Mouse (Mus musculus): Measurements from ENCODE around the gene Prm2.

The Prm2 gene

GRCm38 (mm10) chr16:10771769-10772510 lies 24.0 kb downstream of the Prm2 start:
- no peak for DNase-seq

GRCm38 (mm10) chr16:10770531-10771325 lies 25.2 kb downstream of the Prm2 start:
- DNase-seq, result no peak

- no peak for DNase-seq
These were observed 26.3 kb downstream of the Prm2 start for GRCm38 (mm10) chr16:10769661-10770060.

- no peak for DNase-seq
These were observed 27.1 kb downstream of the Prm2 start for GRCm38 (mm10) chr16:10768821-10769220.

- DNase-seq, result peak; percentile 39
These were observed 28.8 kb downstream of the Prm2 start for GRCm38 (mm10) chr16:10767158-10767557.

GRCm38 (mm10) chr16:10764323-10764722 lies 31.6 kb downstream of the Prm2 start:
- no peak for DNase-seq

GRCm38 (mm10) chr16:10763540-10764264 lies 32.2 kb downstream of the Prm2 start:
- DNase-seq, result no peak

GRCm38 (mm10) chr16:10762569-10763180 lies 33.3 kb downstream of the Prm2 start:
- DNase-seq, result no peak

- DNase-seq, result no peak
These were observed 34.8 kb downstream of the Prm2 start for GRCm38 (mm10) chr16:10761182-10761581.

- no peak for DNase-seq
These were observed 39.8 kb downstream of the Prm2 start for GRCm38 (mm10) chr16:10756168-10756567.

- no peak for DNase-seq
These were observed 41.2 kb downstream of the Prm2 start for GRCm38 (mm10) chr16:10754521-10755296.

- peak; percentile 84 for DNase-seq
These were observed 46.1 kb downstream of the Prm2 start for GRCm38 (mm10) chr16:10749824-10750223.

- DNase-seq, result no peak
These were observed 46.7 kb downstream of the Prm2 start for GRCm38 (mm10) chr16:10749226-10749625.

All from cerebellum, adult 11-12 months (tissue).